Mouse (Mus musculus): ENCODE measurements around the gene Gm17455. TPM values are rescaled to one million over a fixed set of nuclear protein-coding genes. Genes with fewer than 3 reads are reported as not detected.

Gm17455 gene
- polyA plus RNA-seq, 1 experiment = not detected

- Histone ChIP-seq H3K9me3 (ENCODE audit: control insufficient read depth, low read length) (no peaks in the 10 kb centered on the region), H3K4me3 (replicated peaks) (no peak overlapping the region), H3K27me3 (ENCODE audit: control insufficient read depth) (no peaks in the 10 kb centered on the region), H3K36me3 (ENCODE audit: control insufficient read depth) (no peaks in the 10 kb centered on the region), H3K4me1 (ENCODE audit: control insufficient read depth) (no peaks in the 10 kb centered on the region)
- TF ChIP-seq TAL1 (IDR thresholded peaks at IDR 0.05; ENCODE audit: low read length) (no peak), GATA1 (IDR thresholded peaks at IDR 0.05; ENCODE audit: low read length) (no peak)
Measured at GRCm38 (mm10) chr10:60400507-60401295, 1.2 kb downstream of the Gm17455 start.

- H3K36me3 ChIP-seq (ENCODE audit: control insufficient read depth) = no peaks in the 10 kb centered on the region
- H3K9me3 ChIP-seq (ENCODE audit: control insufficient read depth, low read length) = no peaks in the 10 kb centered on the region
- no peaks in the 10 kb centered on the region for H3K27me3 ChIP-seq (ENCODE audit: control insufficient read depth)
- H3K4me3 ChIP-seq (replicated peaks) = no peak overlapping the region
- no peaks in the 10 kb centered on the region for H3K4me1 ChIP-seq (ENCODE audit: control insufficient read depth)
- no peak for TF ChIP-seq GATA1 (IDR thresholded peaks at IDR 0.05; ENCODE audit: low read length)
- TF ChIP-seq TAL1 (IDR thresholded peaks at IDR 0.05; ENCODE audit: low read length) = no peak
Measured at GRCm38 (mm10) chr10:60405460-60406177, 6.1 kb downstream of the Gm17455 start.

GRCm38 (mm10) chr10:60407831-60408230, 8.3 kb downstream of the Gm17455 start:
- no peaks in the 10 kb centered on the region for H3K27me3 ChIP-seq (ENCODE audit: control insufficient read depth)
- TF ChIP-seq GATA1 (IDR thresholded peaks at IDR 0.05; ENCODE audit: low read length) (no peak), TAL1 (IDR thresholded peaks at IDR 0.05; ENCODE audit: low read length) (no peak)
- H3K4me3 ChIP-seq (replicated peaks) = no peak overlapping the region
- H3K4me1 ChIP-seq (ENCODE audit: control insufficient read depth) = no peaks in the 10 kb centered on the region
- H3K9me3 ChIP-seq (ENCODE audit: control insufficient read depth, low read length) = no peaks in the 10 kb centered on the region
- no peaks in the 10 kb centered on the region for H3K36me3 ChIP-seq (ENCODE audit: control insufficient read depth)

- TF ChIP-seq GATA1 (IDR thresholded peaks at IDR 0.05; ENCODE audit: low read length) (no peak), TAL1 (IDR thresholded peaks at IDR 0.05; ENCODE audit: low read length) (no peak)
- no peaks in the 10 kb centered on the region for H3K4me1 ChIP-seq (ENCODE audit: control insufficient read depth)
- H3K27me3 ChIP-seq (ENCODE audit: control insufficient read depth) = no peaks in the 10 kb centered on the region
- no peaks in the 10 kb centered on the region for H3K36me3 ChIP-seq (ENCODE audit: control insufficient read depth)
- no peak overlapping the region for H3K4me3 ChIP-seq (replicated peaks)
- H3K9me3 ChIP-seq (ENCODE audit: control insufficient read depth, low read length) = no peaks in the 10 kb centered on the region
Measured at GRCm38 (mm10) chr10:60411794-60412193, 12.3 kb downstream of the Gm17455 start.

- no peaks in the 10 kb centered on the region for H3K27me3 ChIP-seq (ENCODE audit: control insufficient read depth)
- TF ChIP-seq TAL1 (IDR thresholded peaks at IDR 0.05; ENCODE audit: low read length) (no peak), GATA1 (IDR thresholded peaks at IDR 0.05; ENCODE audit: low read length) (no peak)
- no peaks in the 10 kb centered on the region for H3K9me3 ChIP-seq (ENCODE audit: control insufficient read depth, low read length)
Measured at GRCm38 (mm10) chr10:60413756-60414155, 14.2 kb downstream of the Gm17455 start.

GRCm38 (mm10) chr10:60417041-60417440, 17.5 kb downstream of the Gm17455 start:
- TF ChIP-seq TAL1 (IDR thresholded peaks at IDR 0.05; ENCODE audit: low read length) = no peak
- TF ChIP-seq GATA1 (IDR thresholded peaks at IDR 0.05; ENCODE audit: low read length) = no peak
- Histone ChIP-seq H3K4me1 (ENCODE audit: control insufficient read depth) (no peaks in the 10 kb centered on the region), H3K36me3 (ENCODE audit: control insufficient read depth) (no peaks in the 10 kb centered on the region), H3K27me3 (ENCODE audit: control insufficient read depth) (no peaks in the 10 kb centered on the region), H3K4me3 (replicated peaks) (no peak overlapping the region), H3K9me3 (ENCODE audit: control insufficient read depth, low read length) (no peaks in the 10 kb centered on the region)

More at GRCm38 (mm10) chr10:60413756-60414155, 14.2 kb downstream of the Gm17455 start:
- H3K4me1 ChIP-seq (ENCODE audit: control insufficient read depth) = no peaks in the 10 kb centered on the region
- H3K4me3 ChIP-seq (replicated peaks) = no peak overlapping the region
- no peaks in the 10 kb centered on the region for H3K36me3 ChIP-seq (ENCODE audit: control insufficient read depth)

GRCm38 (mm10) chr10:60418137-60418536, 18.6 kb downstream of the Gm17455 start:
- Histone ChIP-seq H3K36me3 (ENCODE audit: control insufficient read depth) (no peaks in the 10 kb centered on the region), H3K4me1 (ENCODE audit: control insufficient read depth) (no peaks in the 10 kb centered on the region), H3K4me3 (replicated peaks) (no peak overlapping the region), H3K27me3 (ENCODE audit: control insufficient read depth) (no peaks in the 10 kb centered on the region), H3K9me3 (ENCODE audit: control insufficient read depth, low read length) (no peaks in the 10 kb centered on the region; the same call in 1 of the 2 replicates)
- TF ChIP-seq TAL1 (IDR thresholded peaks at IDR 0.05; ENCODE audit: low read length) = no peak

- Histone ChIP-seq H3K27me3 (ENCODE audit: control insufficient read depth) (no peaks in the 10 kb centered on the region), H3K9me3 (ENCODE audit: control insufficient read depth, low read length) (no peaks in the 10 kb centered on the region; the same call in 1 of the 2 replicates), H3K4me1 (ENCODE audit: control insufficient read depth) (no peaks in the 10 kb centered on the region), H3K36me3 (ENCODE audit: control insufficient read depth) (no peaks in the 10 kb centered on the region), H3K4me3 (replicated peaks) (no peak overlapping the region)
- TF ChIP-seq GATA1 (IDR thresholded peaks at IDR 0.05; ENCODE audit: low read length) = no peak
- no peak for TF ChIP-seq TAL1 (IDR thresholded peaks at IDR 0.05; ENCODE audit: low read length)
Measured at GRCm38 (mm10) chr10:60419624-60420023, 20.1 kb downstream of the Gm17455 start.

- Histone ChIP-seq H3K9me3 (ENCODE audit: control insufficient read depth, low read length) (no peaks in the 10 kb centered on the region; the same call in none of the 2 replicates), H3K27me3 (ENCODE audit: control insufficient read depth) (no peaks in the 10 kb centered on the region), H3K4me1 (ENCODE audit: control insufficient read depth) (no peaks in the 10 kb centered on the region), H3K4me3 (replicated peaks) (no peak overlapping the region), H3K36me3 (ENCODE audit: control insufficient read depth) (no peaks in the 10 kb centered on the region)
- TF ChIP-seq GATA1 (IDR thresholded peaks at IDR 0.05; ENCODE audit: low read length) (no peak), TAL1 (IDR thresholded peaks at IDR 0.05; ENCODE audit: low read length) (no peak)
Measured at GRCm38 (mm10) chr10:60422756-60423155, 23.2 kb downstream of the Gm17455 start.
